Mouse (Mus musculus): ENCODE measurements around the gene Vmn1r55. TPM values are rescaled to one million over a fixed set of nuclear protein-coding genes. Genes with fewer than 3 reads are reported as not detected.

Gene Vmn1r55
- polyA plus RNA-seq, 1 experiment from 2014 or later: 0.01 TPM

GRCm38 (mm10) chr7:5092831-5093510 lies 56.5 kb downstream of the Vmn1r55 start:
- H3K27ac ChIP-seq (replicated peaks): no peak overlapping the region
- H3K27me3 ChIP-seq: no peaks in the 10 kb centered on the region
- peaks cover 62% of the 10 kb centered on the region for H3K36me3 ChIP-seq
- no peaks in the 10 kb centered on the region for H3K4me1 ChIP-seq
- H3K9me3 ChIP-seq: no peaks in the 10 kb centered on the region
- no peak for ATAC-seq (replicated peaks)
- WGBS: 90% methylated on average over 21 of the region's 21 CpGs
- H3K4me3 ChIP-seq: no peak overlapping the region
- H3K9ac ChIP-seq (replicated peaks): no peak overlapping the region
- H3K4me2 ChIP-seq (replicated peaks): no peak overlapping the region

DNA sequence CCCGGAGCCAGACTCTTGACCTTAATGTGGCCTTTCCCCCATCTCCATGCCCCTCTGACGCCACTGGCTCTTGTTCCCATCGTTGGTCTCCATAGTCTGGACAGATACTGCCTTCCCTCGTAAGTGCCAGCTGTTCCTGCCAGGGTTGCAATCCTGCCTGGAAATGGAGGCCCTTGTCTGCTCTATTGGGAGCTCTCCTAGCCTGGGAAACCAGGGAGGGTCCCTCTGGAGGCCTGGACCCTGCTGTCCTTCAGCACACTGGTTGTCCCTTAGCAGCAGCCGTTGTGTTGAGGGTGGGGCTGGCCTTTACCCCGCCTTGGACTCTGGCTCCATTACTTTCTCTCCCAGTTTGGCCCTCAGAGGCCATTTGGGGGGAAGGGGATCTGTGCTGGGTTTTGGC lies 57.1 kb downstream of the Vmn1r55 start:
- Histone ChIP-seq H3K9ac (replicated peaks) (no peak overlapping the region), H3K36me3 (peaks cover 56% of the 10 kb centered on the region), H3K4me1 (no peaks in the 10 kb centered on the region), H3K9me3 (no peaks in the 10 kb centered on the region), H3K27me3 (no peaks in the 10 kb centered on the region), H3K4me3 (no peak overlapping the region), H3K4me2 (replicated peaks) (no peak overlapping the region), H3K27ac (replicated peaks) (no peak overlapping the region)
- ATAC-seq (replicated peaks): no peak
- WGBS: 95% methylated on average over 6 of the region's 6 CpGs

DNA sequence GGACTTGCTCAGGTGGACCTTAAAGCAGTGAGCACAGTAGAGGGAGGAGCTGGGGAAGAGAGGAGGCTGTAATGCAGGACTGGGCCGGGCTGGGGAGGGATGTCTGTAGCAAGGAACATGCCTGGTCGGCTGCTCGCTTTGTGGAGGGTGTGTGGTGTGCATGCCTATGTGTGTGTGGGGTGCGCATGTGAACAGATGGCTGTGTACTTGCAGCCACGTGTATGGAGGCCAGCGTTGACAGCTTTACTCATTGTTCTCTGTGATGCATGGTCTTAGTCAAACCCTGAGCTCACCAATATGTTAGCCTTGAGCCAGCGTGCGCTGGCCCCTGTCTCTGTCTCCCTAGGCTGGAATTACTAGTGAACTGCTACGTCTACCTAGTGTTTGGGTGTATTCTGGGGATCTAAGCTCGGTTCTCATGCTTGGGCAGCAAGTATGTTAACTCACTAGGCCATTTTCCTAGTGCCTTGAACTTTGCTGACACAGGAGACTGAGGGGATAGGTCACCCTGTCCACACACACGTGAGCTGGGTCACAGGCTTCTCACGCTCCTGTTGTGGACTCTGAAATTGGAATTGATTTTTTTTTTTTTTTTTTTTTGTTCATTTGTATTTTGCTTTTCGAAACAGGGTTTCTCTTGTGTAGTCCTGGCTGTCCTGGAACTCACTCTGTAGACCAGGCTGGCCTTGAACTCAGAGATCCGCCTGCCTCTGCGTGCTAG lies 58.3 kb downstream of the Vmn1r55 start:
- Histone ChIP-seq H3K27ac (replicated peaks) (no peak overlapping the region), H3K9ac (replicated peaks) (no peak overlapping the region), H3K4me2 (replicated peaks) (no peak overlapping the region), H3K4me1 (no peaks in the 10 kb centered on the region), H3K9me3 (no peaks in the 10 kb centered on the region), H3K36me3 (peaks cover 49% of the 10 kb centered on the region), H3K4me3 (no peak overlapping the region), H3K27me3 (no peaks in the 10 kb centered on the region)
- WGBS: 91% methylated on average over 15 of the region's 15 CpGs
- no peak for ATAC-seq (replicated peaks)

GRCm38 (mm10) chr7:5089853-5090252 lies 59.6 kb downstream of the Vmn1r55 start:
- H3K27me3 ChIP-seq: no peaks in the 10 kb centered on the region
- no peak overlapping the region for H3K27ac ChIP-seq (replicated peaks)
- H3K4me2 ChIP-seq (replicated peaks): no peak overlapping the region
- no peak overlapping the region for H3K9ac ChIP-seq (replicated peaks)
- H3K9me3 ChIP-seq: no peaks in the 10 kb centered on the region
- H3K36me3 ChIP-seq: peaks cover 42% of the 10 kb centered on the region
- H3K4me3 ChIP-seq: no peak overlapping the region
- no peaks in the 10 kb centered on the region for H3K4me1 ChIP-seq
- no peak for ATAC-seq (replicated peaks)
- WGBS: 94% methylated on average over 15 of the region's 15 CpGs

DNA sequence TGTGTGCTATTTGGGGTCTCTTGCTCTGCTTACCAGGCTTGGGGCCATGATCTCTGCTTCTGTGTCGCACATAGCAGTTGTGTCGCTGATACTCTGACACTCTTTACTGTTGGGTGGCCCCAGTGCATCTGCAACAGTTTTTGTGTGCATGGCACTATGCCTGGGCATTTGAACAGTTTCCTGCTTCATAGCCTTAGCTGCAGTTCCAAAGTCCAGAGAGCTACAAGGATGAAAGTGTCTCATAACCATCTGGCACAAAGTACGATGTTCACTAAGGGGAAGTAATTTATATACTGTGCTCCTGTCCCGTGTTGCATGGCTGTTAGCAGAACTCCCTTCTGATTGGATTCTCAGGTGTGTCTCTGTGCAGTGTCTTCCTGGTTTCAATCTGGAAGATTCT lies 61.6 kb downstream of the Vmn1r55 start:
- Histone ChIP-seq H3K4me3 (no peak overlapping the region), H3K9me3 (no peaks in the 10 kb centered on the region), H3K4me2 (replicated peaks) (no peak overlapping the region), H3K36me3 (peaks cover 36% of the 10 kb centered on the region), H3K27me3 (no peaks in the 10 kb centered on the region), H3K4me1 (peaks cover 8% of the 10 kb centered on the region), H3K9ac (replicated peaks) (no peak overlapping the region), H3K27ac (replicated peaks) (no peak overlapping the region)
- ATAC-seq (replicated peaks): no peak
- 89% methylated on average over 4 of the region's 4 CpGs for WGBS

DNA sequence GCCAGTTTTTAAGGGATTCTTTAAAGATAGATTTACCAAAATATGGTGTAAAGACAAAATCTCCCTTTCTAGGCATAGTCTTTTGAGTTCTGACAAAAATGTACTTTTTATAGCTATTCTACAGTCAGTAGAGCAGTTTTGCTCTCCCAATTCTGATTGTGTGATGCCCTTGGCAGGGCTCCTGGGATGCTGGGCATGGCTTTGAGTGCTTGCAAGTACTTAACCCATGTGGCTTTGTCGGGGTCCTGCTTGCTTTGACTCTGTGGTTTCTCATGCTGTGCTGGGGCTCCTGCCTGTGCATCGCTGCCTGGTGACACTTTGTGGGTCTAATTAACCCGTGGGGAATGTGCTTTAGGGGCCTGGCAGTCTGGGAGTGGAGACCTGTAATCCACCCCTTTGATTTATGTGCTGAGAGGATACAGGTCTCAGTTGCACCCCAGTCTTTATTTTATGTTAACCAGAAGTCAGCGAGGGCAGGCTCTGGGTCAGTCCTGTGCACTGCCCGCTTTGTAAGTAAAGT lies 62.5 kb downstream of the Vmn1r55 start:
- H3K9ac ChIP-seq (replicated peaks): no peak overlapping the region
- H3K27me3 ChIP-seq: no peaks in the 10 kb centered on the region
- H3K36me3 ChIP-seq: peaks cover 29% of the 10 kb centered on the region
- peaks cover 15% of the 10 kb centered on the region for H3K4me1 ChIP-seq
- no peak overlapping the region for H3K4me3 ChIP-seq
- no peak overlapping the region for H3K4me2 ChIP-seq (replicated peaks)
- WGBS: 76% methylated on average over 5 of the region's 5 CpGs
- no peak overlapping the region for H3K27ac ChIP-seq (replicated peaks)
- no peak for ATAC-seq (replicated peaks)
- H3K9me3 ChIP-seq: no peaks in the 10 kb centered on the region

DNA sequence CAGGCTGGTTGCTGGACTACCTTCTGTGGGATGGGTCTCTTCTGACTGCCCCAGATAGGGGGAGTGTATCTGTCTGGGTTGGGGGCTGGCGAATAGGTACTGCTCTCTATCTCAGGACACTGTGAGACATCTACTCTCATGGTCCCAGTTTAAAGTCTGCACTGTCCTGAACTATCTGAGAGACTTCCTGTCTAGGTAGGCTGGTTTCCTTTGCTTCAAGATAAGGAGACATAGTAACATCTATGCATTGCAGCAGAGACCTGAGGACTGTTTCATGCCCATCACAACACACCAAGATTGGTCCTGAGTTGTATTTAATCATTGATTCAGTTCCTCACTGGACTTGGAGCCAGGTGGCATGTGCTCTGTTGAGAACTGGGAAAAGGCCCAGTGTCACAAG lies 64.0 kb downstream of the Vmn1r55 start:
- H3K4me2 ChIP-seq (replicated peaks): no peak overlapping the region
- H3K4me1 ChIP-seq: peaks cover 29% of the 10 kb centered on the region
- H3K36me3 ChIP-seq: peaks cover 19% of the 10 kb centered on the region
- no peak overlapping the region for H3K27ac ChIP-seq (replicated peaks)
- no peak overlapping the region for H3K9ac ChIP-seq (replicated peaks)
- ATAC-seq (replicated peaks): no peak
- H3K27me3 ChIP-seq: no peaks in the 10 kb centered on the region
- H3K9me3 ChIP-seq: no peaks in the 10 kb centered on the region
- 94% methylated on average over 1 of the region's 1 CpGs for WGBS
- no peak overlapping the region for H3K4me3 ChIP-seq

DNA sequence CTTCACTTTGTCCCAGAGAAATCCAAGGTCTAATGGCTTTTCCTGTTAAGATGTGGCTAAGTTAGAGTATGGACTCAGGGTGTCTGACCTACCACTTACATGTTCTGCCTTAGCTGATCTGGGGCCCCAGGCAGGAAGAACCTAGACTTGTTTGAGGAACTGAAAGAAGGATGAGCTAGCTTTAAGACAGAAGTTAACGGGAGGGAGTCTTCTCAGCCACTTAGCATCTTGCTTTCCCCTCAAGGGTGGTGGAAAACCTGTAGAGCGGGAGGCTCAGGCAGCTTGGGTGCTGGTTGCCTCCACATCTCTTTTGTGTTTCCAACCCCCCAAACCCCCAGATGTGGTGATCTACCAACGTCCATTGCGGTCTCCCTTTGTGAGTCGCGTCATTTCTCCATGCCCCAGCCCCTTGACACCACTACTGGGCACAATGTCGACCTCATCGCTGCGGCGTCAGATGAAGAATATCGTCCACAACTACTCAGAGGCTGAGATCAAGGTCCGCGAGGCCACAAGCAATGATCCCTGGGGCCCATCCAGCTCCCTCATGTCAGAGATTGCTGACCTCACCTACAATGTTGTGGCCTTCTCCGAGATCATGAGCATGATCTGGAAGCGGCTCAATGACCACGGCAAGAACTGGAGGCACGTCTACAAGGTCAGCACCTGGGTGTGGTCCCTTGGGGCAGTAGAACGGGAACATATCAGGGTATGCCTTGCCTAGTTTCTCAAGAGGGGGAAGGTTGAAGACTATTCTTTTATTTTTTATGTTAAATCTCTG lies 66.0 kb downstream of the Vmn1r55 start:
- H3K27me3 ChIP-seq: no peaks in the 10 kb centered on the region
- H3K4me1 ChIP-seq: peaks cover 31% of the 10 kb centered on the region
- 95% methylated on average over 18 of the region's 18 CpGs for WGBS
- H3K4me2 ChIP-seq (replicated peaks): no peak overlapping the region
- no peak overlapping the region for H3K4me3 ChIP-seq
- H3K9me3 ChIP-seq: no peaks in the 10 kb centered on the region
- no peak for ATAC-seq (replicated peaks)
- no peak overlapping the region for H3K9ac ChIP-seq (replicated peaks)
- H3K36me3 ChIP-seq: peaks cover 24% of the 10 kb centered on the region
- no peak overlapping the region for H3K27ac ChIP-seq (replicated peaks)

DNA sequence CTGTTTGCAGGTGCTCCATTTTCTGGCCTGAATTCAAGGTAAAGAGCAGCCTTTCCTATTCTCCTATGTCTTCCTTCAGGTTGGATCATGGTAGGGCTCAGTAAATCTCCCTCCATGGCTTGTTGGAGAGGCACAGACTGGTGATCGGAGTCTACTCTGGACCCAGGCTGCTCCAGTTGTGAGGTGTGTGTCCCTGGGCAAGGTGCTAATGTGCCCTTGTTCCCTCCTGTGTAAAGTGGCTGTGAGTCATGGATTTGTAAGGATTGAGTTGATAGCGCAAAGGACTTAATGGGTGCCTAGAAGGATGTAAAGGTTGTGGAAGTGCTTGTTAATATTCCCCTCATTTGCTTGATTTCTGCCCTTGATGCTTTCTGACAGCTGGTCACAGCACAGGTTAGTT lies 67.5 kb downstream of the Vmn1r55 start:
- Histone ChIP-seq H3K36me3 (peaks cover 39% of the 10 kb centered on the region), H3K9me3 (no peaks in the 10 kb centered on the region), H3K27me3 (no peaks in the 10 kb centered on the region), H3K27ac (replicated peaks) (no peak overlapping the region), H3K4me1 (peaks cover 31% of the 10 kb centered on the region), H3K4me3 (no peak overlapping the region), H3K9ac (replicated peaks) (no peak overlapping the region; the same call in 1 of the 2 replicates), H3K4me2 (replicated peaks) (peak overlapping the region; percentile 64; the same call in 1 of the 2 replicates)
- WGBS: 100% methylated on average over 2 of the region's 2 CpGs
- no peak for ATAC-seq (replicated peaks)

- Histone ChIP-seq H3K27ac (replicated peaks) (no peak overlapping the region), H3K36me3 (peaks cover 46% of the 10 kb centered on the region)
- no peak for ATAC-seq (replicated peaks)
These were observed 68.2 kb downstream of the Vmn1r55 start for GRCm38 (mm10) chr7:5081241-5081640.

DNA sequence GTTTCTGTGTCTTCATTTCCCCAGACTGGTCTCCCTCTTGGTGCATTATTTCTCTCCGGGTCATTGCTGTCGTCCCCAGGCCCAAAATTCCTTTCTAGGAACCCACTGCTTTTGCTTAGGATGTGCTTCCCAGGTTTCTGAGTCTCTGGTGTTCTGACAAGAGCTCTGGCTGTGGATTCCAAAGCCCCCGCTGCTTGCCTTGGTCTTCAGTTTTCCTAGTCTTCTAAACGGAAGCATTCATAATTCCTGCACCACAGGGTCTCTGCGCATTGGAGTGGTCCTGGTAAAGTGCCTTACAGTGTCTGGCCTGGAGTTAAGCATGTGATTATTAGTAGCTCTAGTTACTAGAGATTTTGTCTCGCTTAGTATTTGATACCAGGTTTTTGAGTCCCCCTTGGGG lies 68.7 kb downstream of the Vmn1r55 start:
- peaks cover 49% of the 10 kb centered on the region for H3K36me3 ChIP-seq

More at GRCm38 (mm10) chr7:5081241-5081640, 68.2 kb downstream of the Vmn1r55 start:
- peak overlapping the region; percentile 98 for H3K4me3 ChIP-seq
- peak overlapping the region; percentile 96; the same call in 1 of the 2 replicates for H3K9ac ChIP-seq (replicated peaks)
- WGBS: 70% methylated on average over 6 of the region's 6 CpGs
- H3K9me3 ChIP-seq: no peaks in the 10 kb centered on the region
- peaks cover 31% of the 10 kb centered on the region for H3K4me1 ChIP-seq
- H3K27me3 ChIP-seq: no peaks in the 10 kb centered on the region
- peak overlapping the region; percentile 64 for H3K4me2 ChIP-seq (replicated peaks)

More for the DNA sequence above, 68.7 kb downstream of the Vmn1r55 start:
- WGBS: 20% methylated on average over 6 of the region's 6 CpGs
- H3K27ac ChIP-seq (replicated peaks): peak overlapping the region; percentile 87
- H3K9me3 ChIP-seq: no peaks in the 10 kb centered on the region
- peaks cover 31% of the 10 kb centered on the region for H3K4me1 ChIP-seq
- H3K4me2 ChIP-seq (replicated peaks): peak overlapping the region; percentile 64
- H3K27me3 ChIP-seq: no peaks in the 10 kb centered on the region
- ATAC-seq (replicated peaks): no peak
- peak overlapping the region; percentile 98 for H3K4me3 ChIP-seq
- peak overlapping the region; percentile 96 for H3K9ac ChIP-seq (replicated peaks)
